Mouse (Mus musculus) liver, postnatal 0 days (tissue): Measurements from ENCODE around the gene Tomm20.

ENCODE experiments used
- CTCF ChIP-seq: sonication (generic); IDR thresholded peaks from 2 replicates; pipeline ENCODE4 v1.5.1; 2016; ENCODE audit warnings: antibody characterized with exemption, low read depth
- EP300 ChIP-seq: IDR thresholded peaks from 2 replicates; pipeline ENCODE4 v1.6.1; 2016; ENCODE audit warnings: antibody characterized with exemption, low read depth, mild to moderate bottlenecking

DNA sequence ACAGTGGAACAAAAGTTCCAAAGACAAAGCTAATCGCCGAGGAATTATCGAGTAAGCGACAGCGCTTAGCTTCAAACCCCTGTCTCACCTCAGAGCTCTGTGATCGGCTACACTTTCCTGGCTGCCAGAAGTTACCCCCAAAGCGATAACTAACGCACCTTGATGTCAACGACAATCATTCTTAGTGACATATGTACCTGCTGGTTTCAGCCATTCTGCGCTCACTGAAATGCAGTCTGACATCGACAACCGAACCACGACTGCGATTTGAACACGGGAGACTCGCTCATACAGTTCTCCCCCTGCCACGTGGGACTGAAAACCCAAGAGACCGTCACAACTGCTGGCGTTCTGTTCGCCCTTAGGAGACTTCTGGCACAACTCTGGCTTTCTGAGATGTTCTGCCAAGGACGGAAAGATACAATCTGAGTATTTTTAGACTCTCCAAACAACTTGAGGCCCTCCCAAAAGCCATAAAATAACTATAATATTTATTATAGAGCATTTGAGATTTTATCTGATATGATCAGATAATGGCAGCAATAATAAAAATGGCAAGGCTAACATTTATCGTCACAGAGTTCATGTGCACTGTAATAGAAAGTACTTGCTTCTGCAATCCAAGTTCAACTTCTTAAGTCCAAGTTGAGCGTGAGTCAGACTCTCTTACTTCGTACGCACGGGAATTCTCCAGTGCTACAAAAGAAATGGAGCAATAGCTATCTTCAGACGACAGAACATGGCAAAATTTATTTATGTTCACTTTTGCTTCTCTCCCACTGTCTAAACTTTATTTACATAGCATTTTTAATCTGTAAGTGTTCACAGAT lies 33.7 kb upstream of the Tomm20 start:
- no peak for TF ChIP-seq EP300
- no peak for TF ChIP-seq CTCF
